Mouse (Mus musculus) retina, embryonic 14.5 days (tissue): ENCODE data around the gene Dpf1.

Experiments used
- DNase-seq: peaks from one replicate; pipeline ENCODE4 v3.0.0-alpha.2; 2015; ENCODE audit warnings: low spot score

Dpf1 gene

DNA sequence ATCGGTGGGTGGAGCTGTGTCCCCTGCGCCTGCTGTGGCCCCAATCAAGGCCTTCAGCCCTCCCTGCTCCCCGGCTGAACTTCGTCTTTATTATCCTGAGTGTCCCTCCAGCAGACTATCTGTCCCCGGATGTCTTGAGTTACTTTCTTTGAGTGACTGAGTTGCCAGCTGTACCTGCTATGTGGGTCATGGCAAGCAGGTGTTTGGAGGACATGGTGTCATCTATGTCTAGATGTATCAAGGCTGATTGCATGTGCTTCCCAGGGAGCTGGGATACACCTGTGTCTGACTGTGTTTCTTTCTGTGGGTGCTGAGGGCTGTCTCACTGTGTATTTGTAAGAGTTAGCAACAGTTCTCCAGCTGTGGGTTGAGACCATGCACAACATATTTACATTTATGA, 6.0 kb downstream of the Dpf1 start:
- DNase-seq, result no peak

DNA sequence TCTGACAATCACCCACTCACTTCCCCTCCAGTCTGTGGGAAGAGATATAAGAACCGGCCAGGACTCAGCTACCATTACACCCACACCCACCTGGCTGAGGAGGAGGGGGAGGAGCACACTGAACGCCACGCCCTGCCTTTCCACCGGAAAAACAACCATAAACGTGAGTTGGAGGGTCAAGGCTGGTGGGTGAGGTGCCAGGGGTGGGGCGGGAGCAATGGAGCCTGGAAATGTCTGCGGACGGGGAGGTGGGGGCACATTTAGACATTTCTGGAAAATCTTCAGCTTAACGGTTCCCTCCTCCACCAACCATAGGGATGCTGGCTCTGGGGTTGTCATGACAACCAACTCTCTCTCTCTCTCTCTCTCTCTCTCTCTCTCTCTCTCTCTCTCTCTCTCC, 9.3 kb downstream of the Dpf1 start:
- no peak for DNase-seq

GRCm38 (mm10) chr7:29313572-29314261, 10.0 kb downstream of the Dpf1 start:
- no peak for DNase-seq

GRCm38 (mm10) chr7:29314844-29315628, 11.3 kb downstream of the Dpf1 start:
- DNase-seq, result no peak

GRCm38 (mm10) chr7:29316137-29316734, 12.5 kb downstream of the Dpf1 start:
- DNase-seq, result no peak

DNA sequence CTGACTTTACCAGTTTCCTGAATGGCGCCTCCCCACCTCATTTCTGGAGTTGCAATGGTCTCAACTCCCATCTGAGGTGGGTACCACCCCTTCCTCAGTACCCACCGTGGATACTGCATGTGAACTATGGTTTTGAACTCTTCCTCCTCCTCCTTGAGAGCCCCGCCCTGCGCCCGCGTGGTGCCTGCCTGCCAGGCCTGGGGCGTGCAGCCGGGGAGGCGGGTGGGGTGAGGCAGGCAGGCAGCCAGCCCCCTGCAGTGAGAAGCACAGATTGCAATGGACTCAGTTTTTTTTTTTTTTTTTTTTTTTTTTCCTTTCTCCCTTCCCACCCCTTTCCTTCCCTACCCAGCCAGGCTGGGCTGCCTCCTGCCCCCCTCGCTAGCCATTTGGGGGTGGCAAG, 13.2 kb downstream of the Dpf1 start:
- peak; percentile 70 for DNase-seq

GRCm38 (mm10) chr7:29317558-29317957, 13.8 kb downstream of the Dpf1 start:
- peak; percentile 86 for DNase-seq

DNA sequence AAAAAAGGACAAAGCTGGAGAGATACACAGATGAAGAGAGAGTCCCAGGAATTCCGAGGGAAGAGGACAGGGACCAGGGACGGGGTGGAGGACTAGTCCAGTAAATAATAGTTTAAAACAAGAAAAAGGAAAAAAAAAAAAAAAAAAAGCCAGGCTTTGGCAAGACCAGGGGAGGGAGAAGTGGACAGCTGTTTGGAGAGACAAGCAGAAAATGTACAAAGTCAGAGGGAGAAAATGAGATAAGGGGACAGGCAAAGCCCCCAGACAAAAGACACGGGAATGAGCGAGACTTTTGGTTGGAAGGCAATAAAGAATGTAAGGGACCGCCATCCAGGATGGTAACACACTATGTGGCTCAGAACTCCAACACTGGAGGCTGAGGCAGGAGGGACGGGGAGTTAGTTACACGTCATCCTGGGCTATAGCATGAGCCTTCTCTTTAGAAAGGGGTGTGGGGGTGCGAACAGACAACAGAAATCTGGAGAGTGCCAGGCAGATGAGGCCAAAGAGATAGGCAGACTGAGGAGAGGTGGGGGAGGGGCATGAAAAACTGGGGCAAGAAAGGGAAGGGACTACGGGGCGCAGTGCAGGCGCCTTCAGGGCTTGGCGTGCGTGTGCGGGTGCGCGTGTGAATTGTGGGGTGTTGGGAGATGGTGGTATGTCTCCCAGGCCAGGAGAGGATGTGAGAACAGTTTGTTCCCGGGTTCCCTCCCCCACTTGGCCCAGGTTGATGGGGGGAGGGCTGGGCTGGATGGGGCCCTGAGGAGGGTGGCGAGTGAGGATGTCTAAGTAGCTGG, 14.6 kb downstream of the Dpf1 start:
- DNase-seq, result peak; percentile 69

DNA sequence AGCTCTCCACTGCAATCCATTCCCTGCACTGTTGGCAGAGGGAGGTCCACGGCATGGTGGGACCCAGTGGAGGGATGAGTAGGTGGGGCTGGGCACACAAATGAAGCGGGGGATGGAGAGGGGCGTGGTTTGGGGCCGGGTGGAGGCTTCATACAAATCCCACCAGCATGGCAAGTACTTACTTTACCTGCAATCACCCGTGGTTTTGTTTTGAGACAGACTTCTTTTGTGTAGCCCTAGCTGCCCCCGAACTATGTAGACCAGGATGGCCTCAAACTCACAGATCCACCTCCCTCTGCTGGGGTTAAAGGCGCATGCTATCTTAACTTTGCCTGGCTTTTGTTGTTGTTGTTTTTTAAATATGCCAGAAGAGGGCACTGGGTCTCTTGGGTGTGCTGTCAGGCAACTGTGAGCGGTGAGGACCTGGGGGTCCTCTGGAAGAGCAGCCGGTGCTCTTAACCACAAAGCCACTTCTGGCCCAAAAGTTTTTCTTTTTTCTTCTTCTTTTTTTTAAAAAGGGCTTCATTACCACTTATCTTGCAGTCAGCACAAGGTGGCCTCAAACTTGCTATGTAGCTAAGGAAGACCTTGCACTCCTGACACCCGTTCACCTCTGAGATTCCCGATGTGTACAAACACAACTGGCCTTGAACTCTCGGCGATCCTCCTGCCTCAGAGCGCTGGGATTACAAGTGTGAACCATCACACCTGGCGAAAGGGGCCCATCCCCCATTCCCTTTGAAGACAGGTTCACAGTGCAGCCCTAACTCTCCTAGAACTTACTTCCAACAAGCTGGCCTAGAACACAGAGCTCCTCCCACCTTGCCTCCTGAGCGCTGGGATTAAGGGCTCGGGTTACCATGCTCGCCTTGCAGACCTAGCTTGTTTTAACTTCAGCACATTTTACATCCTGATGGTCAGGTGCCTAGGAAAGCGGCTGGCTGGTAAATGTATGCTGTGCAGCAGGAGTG, 15.9 kb downstream of the Dpf1 start:
- no peak for DNase-seq

DNA sequence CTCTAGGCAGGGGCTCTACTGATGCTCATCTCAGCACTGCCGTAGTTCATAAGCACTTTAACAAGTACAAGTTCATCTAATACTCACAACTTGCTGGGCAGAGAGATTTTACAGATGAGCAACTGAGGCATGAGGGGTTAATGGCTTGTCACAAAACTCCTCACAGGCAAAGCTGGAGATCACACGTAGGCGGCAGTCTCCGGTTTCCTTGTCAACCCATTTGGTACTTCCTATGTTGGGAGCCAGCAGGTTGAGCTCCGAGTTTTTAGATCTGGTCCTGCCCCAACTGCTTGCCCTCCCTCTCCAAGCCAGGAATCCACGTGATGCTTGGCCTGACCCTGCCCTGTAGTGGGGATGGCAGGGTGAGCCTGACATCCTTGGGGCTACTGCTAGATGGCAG, 23.3 kb downstream of the Dpf1 start:
- no peak for DNase-seq

GRCm38 (mm10) chr7:29328984-29329383, 25.2 kb downstream of the Dpf1 start:
- no peak for DNase-seq

GRCm38 (mm10) chr7:29334156-29334555, 30.4 kb downstream of the Dpf1 start:
- no peak for DNase-seq

- DNase-seq, result no peak
Observed at GRCm38 (mm10) chr7:29335276-29335675, 31.5 kb downstream of the Dpf1 start.

DNA sequence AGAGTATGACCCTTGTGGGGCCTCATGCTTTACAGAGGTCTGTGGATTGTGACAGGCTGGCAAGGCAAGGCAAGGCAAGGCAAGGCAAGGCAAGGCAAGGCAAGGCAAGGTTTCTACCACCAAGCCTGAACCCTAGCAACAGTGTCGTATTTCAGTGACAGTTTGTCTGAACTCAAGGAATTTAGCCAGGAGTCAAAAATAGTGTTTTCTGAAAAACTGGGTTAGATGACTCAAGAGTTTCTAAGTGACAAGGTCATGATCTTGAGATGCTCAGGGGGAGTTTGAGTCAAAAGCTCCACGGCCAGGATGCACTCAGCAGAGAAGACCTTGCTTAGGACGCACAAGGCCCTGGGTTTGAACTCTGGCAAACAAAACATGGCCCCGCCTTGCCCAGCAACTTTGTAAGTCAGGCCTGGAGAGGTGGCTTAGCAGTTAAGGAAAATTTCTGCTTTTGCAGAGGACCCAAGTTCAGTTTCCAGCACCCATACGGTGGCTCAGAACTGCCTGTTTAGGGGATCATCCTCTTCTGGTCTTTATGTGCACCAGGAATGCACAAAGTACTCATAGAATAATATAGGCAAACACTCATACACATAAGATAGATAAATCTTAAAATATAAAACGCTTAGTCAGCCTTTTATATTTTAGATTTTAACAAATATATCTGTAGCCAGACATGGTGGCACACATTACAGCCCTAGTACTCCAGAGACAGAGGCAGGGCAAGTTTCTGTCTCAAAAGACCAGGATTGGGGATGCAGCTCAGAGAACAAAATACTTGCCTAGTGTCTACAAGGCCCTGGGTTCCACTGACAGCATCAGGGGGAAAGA, 32.3 kb downstream of the Dpf1 start:
- DNase-seq, result no peak

GRCm38 (mm10) chr7:29336795-29337319, 33.1 kb downstream of the Dpf1 start:
- DNase-seq, result no peak

GRCm38 (mm10) chr7:29337766-29338165, 34.0 kb downstream of the Dpf1 start:
- no peak for DNase-seq

DNA sequence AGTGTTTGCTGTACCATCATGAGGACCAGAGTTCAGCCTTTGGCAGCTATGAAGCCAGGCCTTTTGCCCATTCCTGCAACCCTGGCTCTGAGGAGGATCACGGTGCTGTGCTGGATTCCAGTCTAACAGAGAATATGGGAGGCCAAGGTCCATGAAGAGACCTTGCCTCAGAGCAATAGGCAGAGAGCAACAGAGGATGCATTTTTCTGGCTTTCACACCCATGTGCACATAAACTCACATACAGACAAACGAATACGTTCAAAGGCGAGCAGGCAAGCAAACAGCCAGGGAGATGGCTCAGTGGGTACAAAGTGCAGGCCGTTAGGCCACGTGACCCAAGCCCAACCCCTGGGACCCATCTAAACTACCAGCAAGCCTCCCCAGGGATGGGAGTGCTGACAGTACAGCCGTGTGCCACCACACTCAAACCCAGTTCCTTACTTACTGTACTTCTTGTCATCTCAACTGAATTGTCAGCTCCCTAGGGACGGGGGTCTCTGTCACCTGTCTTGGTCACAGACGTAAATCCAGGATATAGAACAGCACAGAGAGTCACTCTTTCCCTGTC, 34.7 kb downstream of the Dpf1 start:
- no peak for DNase-seq

DNA sequence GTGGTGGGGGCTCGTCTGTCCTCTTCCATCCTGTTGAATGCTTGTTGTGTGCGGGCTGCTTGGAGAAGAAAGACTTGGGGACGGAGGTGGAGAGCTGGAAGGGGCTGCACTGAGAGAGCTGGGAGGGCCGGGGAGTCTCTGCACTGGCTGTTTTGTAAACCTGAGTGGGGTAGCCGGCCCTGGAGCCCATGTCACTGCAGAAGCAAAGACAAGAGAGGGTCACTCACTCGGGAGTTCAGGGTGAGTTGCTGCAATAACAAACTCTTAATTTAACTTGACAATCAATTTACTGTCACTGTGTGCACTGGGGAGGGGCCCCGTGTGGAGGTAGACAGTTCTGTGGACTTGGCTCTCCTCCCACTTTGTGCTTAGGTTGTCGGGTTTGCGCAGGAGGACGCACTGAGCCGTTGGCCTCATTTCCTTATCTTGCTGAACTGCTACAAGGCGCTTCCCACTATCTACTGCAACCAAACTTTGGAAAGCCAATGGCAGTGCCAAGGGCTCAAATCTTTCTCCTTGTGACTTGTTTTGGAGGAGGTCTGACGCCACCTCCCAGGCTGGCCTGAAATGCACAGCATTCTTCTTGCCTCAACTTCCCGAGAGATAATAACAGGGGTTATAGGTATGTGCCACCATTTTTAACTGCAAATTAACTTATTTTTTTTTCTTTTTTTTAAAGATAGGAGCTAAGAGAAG, 35.4 kb downstream of the Dpf1 start:
- no peak for DNase-seq

DNA sequence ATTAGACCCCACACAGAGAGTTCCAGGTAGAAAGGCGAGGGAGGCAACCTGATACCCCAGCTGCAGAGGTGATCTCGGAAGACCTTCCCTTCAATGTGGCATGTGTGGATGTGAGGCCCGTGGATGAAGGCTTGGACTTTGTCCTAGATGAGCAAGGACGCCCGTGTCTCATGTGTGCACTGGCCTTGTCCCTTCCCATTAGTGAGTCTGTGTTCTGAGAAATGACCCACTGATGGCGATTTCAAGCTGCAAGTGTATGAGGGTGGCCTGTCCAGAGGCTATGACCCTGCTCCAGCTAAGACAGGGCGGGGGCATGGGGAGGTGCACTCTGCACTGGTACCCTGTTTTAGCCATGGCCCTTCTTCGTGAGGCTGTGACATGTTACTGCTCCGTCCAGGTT, 36.5 kb downstream of the Dpf1 start:
- no peak for DNase-seq
